Mouse (Mus musculus) colon, adult 2 months (tissue): Measurements from ENCODE around the gene Vmn1r234. TPM values are rescaled to one million over a fixed set of nuclear protein-coding genes. Genes with fewer than 3 reads are reported as not detected.

Source experiments
- polyA plus RNA-seq: library from polyadenylated mRNA; depleted of rRNA; stranded (reverse); fragments of >200 nt; gene quantifications from 2 replicates; pipeline ENCODE4 v1.2.3, GENCODE M21; 2012; rRNA removed

Vmn1r234 gene
- polyA plus RNA-seq: not detected in 2 replicates

GRCm38 (mm10) chr17:21225787-21226186, at the start of gene Vmn1r234:
Gene Vmn1r234 (plus strand): TSS chr17:21226087.

GRCm38 (mm10) chr17:21256111-21256510, 30.2 kb downstream of the Vmn1r234 start, which contains the start of gene Vmn1r235:
Gene Vmn1r235 (plus strand): TSS chr17:21256411.

GRCm38 (mm10) chr17:21282642-21283041, 56.8 kb downstream of the Vmn1r234 start, which contains the start of gene Vmn1r236:
Gene Vmn1r236 (plus strand): TSS chr17:21282942.

Other genes with a start within 250 kb of the Vmn1r234 start
- not detected in 2 replicates for gene Vmn1r233, start 229.6 kb upstream of the Vmn1r234 start, polyA plus RNA-seq
- gene Zfp160, start 217.2 kb upstream of the Vmn1r234 start, polyA plus RNA-seq: 1.3 and 1.7 TPM in 2 replicates
- gene Vmn1r235, start 30.3 kb downstream of the Vmn1r234 start, polyA plus RNA-seq: not detected in 2 replicates
- not detected in 2 replicates for gene Vmn1r236, start 56.9 kb downstream of the Vmn1r234 start, polyA plus RNA-seq
- gene Vmn1r237, start 85.8 kb downstream of the Vmn1r234 start, polyA plus RNA-seq: not detected in 2 replicates
- 0.12 and 0.19 TPM in 2 replicates for gene Zfp677, start 157.7 kb downstream of the Vmn1r234 start, polyA plus RNA-seq
- 0.57 and 1.1 TPM in 2 replicates for gene Zfp54, start 197.1 kb downstream of the Vmn1r234 start, polyA plus RNA-seq
- gene Zfp51, start 224.3 kb downstream of the Vmn1r234 start, polyA plus RNA-seq: 0.41 and 0.42 TPM in 2 replicates